Mouse (Mus musculus) C2C12 (cell line): ENCODE data around the gene Tmcc3.

ENCODE experiments used
- CEBPB ChIP-seq: IDR thresholded peaks from one replicate; pipeline ENCODE4 v1.6.1; 2011; ENCODE audit warnings: low read depth, mild to moderate bottlenecking, control low read depth, moderate library complexity
- CTCF ChIP-seq: IDR thresholded peaks from one replicate; pipeline ENCODE4 v1.5.1; 2011; ENCODE audit not compliant: control insufficient read depth, insufficient read depth, insufficient read length
- FOSL1 ChIP-seq: IDR thresholded peaks from one replicate; pipeline ENCODE4 v1.8.0; 2011; ENCODE audit warnings: mild to moderate bottlenecking, low read length; ENCODE audit not compliant: poor library complexity, insufficient read depth, severe bottlenecking
- MAX ChIP-seq: IDR thresholded peaks from one replicate; pipeline ENCODE4 v1.6.1; 2011; ENCODE audit warnings: mild to moderate bottlenecking, control low read depth
- MYOD1 ChIP-seq: IDR thresholded peaks from one replicate; pipeline ENCODE4 v1.6.1; 2011; ENCODE audit warnings: low read depth; ENCODE audit not compliant: control insufficient read depth, insufficient read length
- MYOG ChIP-seq: IDR thresholded peaks from one replicate; pipeline ENCODE4 v1.6.1; 2011; ENCODE audit not compliant: control insufficient read depth, insufficient read length; ENCODE audit errors: extremely low read depth
- USF1 ChIP-seq: IDR thresholded peaks from one replicate; pipeline ENCODE4 v1.6.1; 2011; ENCODE audit warnings: low read depth, mild to moderate bottlenecking, control low read depth, moderate library complexity

DNA sequence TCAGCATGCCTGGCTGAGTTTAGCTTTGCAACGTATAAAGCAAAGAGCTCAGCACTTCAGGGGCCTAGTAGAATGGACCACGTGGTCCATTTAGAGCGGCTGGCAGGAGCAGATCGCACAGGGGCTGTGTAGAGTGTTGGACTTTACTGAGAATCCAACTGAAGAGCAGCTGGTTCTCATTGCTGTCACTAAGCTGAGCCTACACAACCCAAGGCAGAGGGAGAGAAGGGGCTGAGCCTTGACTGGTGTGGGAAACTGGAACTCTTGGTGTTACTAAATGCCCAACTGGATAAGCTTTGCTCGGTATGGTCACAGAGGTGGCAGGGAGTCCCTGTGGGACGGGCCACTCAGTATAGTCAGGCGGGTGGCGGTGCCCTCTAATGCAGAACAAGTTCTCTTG lies 89.1 kb downstream of the Tmcc3 start:
- TF ChIP-seq CEBPB (no peak), CTCF (no peak), MYOD1 (no peak), MAX (no peak), MYOG (no peak), FOSL1 (no peak), USF1 (no peak)
